Mouse (Mus musculus) megakaryocyte, embryonic 14.5 days (primary cell): ENCODE data around the gene Pygo1.

Experiments
- FLI1 ChIP-seq: IDR thresholded peaks from 2 replicates; pipeline ENCODE4 v1.6.1; 2012; ENCODE audit warnings: low read length, inconsistent platforms, mixed read lengths
- GATA1 ChIP-seq: IDR thresholded peaks from 3 replicates; pipeline ENCODE4 v1.6.1; 2012; ENCODE audit warnings: mixed read lengths, low read length, inconsistent platforms, borderline replicate concordance

- TF ChIP-seq GATA1 = no peak
- no peak for TF ChIP-seq FLI1
Measured at GRCm38 (mm10) chr9:72890499-72891085, 34.9 kb upstream of the Pygo1 start.
